Mouse (Mus musculus): ENCODE data around the gene Ttc17. TPM values are rescaled to one million over a fixed set of nuclear protein-coding genes. Genes with fewer than 3 reads are reported as not detected.

The Ttc17 gene
- 12.1 and 15.5 TPM in 2 replicates for polyA plus RNA-seq (2016; fragmentation: Nextera tagmentation; extraction: Ambion mirVana)

GRCm38 (mm10) chr2:94406083-94406957, at the start of gene Ttc17:
Gene Ttc17 (minus strand): TSS chr2:94406689.
- WGBS, result under 1% methylated on average over 77 of the region's 77 CpGs
- peak; percentile 94 for DNase-seq (ENCODE audit: low spot score)
- peaks cover 19% of the 10 kb centered on the region for H3K36me3 ChIP-seq
- H3K4me1 ChIP-seq, result peaks cover 30% of the 10 kb centered on the region
- H3K4me3 ChIP-seq, result peak within 1 kb of the TSS; percentile 98
- H3K27ac ChIP-seq (replicated peaks), result peak within 1 kb of the TSS; percentile 97
- no peaks in the 10 kb centered on the region for H3K9me3 ChIP-seq (replicated peaks)
- H3K27me3 ChIP-seq (ENCODE audit: low read depth, poor library complexity, severe bottlenecking), result no peaks in the 10 kb centered on the region

- no peaks in the 10 kb centered on the region for H3K9me3 ChIP-seq (replicated peaks)
- H3K27me3 ChIP-seq (ENCODE audit: low read depth, poor library complexity, severe bottlenecking), result no peaks in the 10 kb centered on the region
- no peaks in the 10 kb centered on the region for H3K4me1 ChIP-seq
- DNase-seq (ENCODE audit: low spot score), result no peak
- H3K36me3 ChIP-seq, result no peaks in the 10 kb centered on the region
- H3K4me3 ChIP-seq, result no peak overlapping the region
- WGBS, result 91% methylated on average over 8 of the region's 8 CpGs
- H3K27ac ChIP-seq (replicated peaks), result no peak overlapping the region
Measured at GRCm38 (mm10) chr2:94449643-94450042, 43.2 kb upstream of the Ttc17 start.

GRCm38 (mm10) chr2:94436952-94437351, 30.5 kb upstream of the Ttc17 start:
- Histone ChIP-seq H3K27me3 (ENCODE audit: low read depth, poor library complexity, severe bottlenecking) (no peaks in the 10 kb centered on the region), H3K4me3 (peak overlapping the region; percentile 92), H3K27ac (replicated peaks) (peak overlapping the region; percentile 90), H3K36me3 (0 out of 2 replicates have a peak, but pooled peaks cover 3% of the 10 kb centered on the region), H3K4me1 (peaks cover 21% of the 10 kb centered on the region), H3K9me3 (replicated peaks) (no peaks in the 10 kb centered on the region)
- WGBS, result 3% methylated on average over 10 of the region's 10 CpGs
- no peak for DNase-seq (ENCODE audit: low spot score)

GRCm38 (mm10) chr2:94435481-94435880, 29.0 kb upstream of the Ttc17 start:
- Histone ChIP-seq H3K4me1 (peaks cover 21% of the 10 kb centered on the region), H3K27ac (replicated peaks) (no peak overlapping the region), H3K4me3 (0 out of 2 replicates have a peak overlapping the region, but pooled peaks have one; percentile 92), H3K36me3 (0 out of 2 replicates have a peak, but pooled peaks cover 7% of the 10 kb centered on the region), H3K9me3 (replicated peaks) (no peaks in the 10 kb centered on the region), H3K27me3 (ENCODE audit: low read depth, poor library complexity, severe bottlenecking) (no peaks in the 10 kb centered on the region)
- DNase-seq (ENCODE audit: low spot score), result no peak
- 89% methylated on average over 7 of the region's 7 CpGs for WGBS

GRCm38 (mm10) chr2:94434833-94435232, 28.3 kb upstream of the Ttc17 start:
- no peak overlapping the region for H3K4me3 ChIP-seq
- no peak overlapping the region for H3K27ac ChIP-seq (replicated peaks)
- H3K9me3 ChIP-seq (replicated peaks), result no peaks in the 10 kb centered on the region
- H3K36me3 ChIP-seq, result 0 out of 2 replicates have a peak, but pooled peaks cover 7% of the 10 kb centered on the region
- DNase-seq (ENCODE audit: low spot score), result no peak
- no peaks in the 10 kb centered on the region for H3K27me3 ChIP-seq (ENCODE audit: low read depth, poor library complexity, severe bottlenecking)
- WGBS, result 57% methylated on average over 1 of the region's 1 CpGs
- peaks cover 21% of the 10 kb centered on the region for H3K4me1 ChIP-seq

GRCm38 (mm10) chr2:94432214-94432613, 25.7 kb upstream of the Ttc17 start:
- DNase-seq (ENCODE audit: low spot score), result no peak
- Histone ChIP-seq H3K27me3 (ENCODE audit: low read depth, poor library complexity, severe bottlenecking) (no peaks in the 10 kb centered on the region), H3K27ac (replicated peaks) (no peak overlapping the region), H3K4me3 (no peak overlapping the region), H3K9me3 (replicated peaks) (no peaks in the 10 kb centered on the region), H3K4me1 (peaks cover 21% of the 10 kb centered on the region), H3K36me3 (peaks cover 21% of the 10 kb centered on the region)
- WGBS, result 76% methylated on average over 2 of the region's 2 CpGs

- Histone ChIP-seq H3K36me3 (peaks cover 58% of the 10 kb centered on the region), H3K4me3 (no peak overlapping the region), H3K9me3 (replicated peaks) (no peaks in the 10 kb centered on the region), H3K4me1 (no peaks in the 10 kb centered on the region), H3K27me3 (ENCODE audit: low read depth, poor library complexity, severe bottlenecking) (no peaks in the 10 kb centered on the region), H3K27ac (replicated peaks) (no peak overlapping the region)
- 98% methylated on average over 1 of the region's 1 CpGs for WGBS
- DNase-seq (ENCODE audit: low spot score), result no peak
Measured at GRCm38 (mm10) chr2:94428456-94428855, 22.0 kb upstream of the Ttc17 start.

- H3K9me3 ChIP-seq (replicated peaks), result no peaks in the 10 kb centered on the region
- H3K4me3 ChIP-seq, result peak overlapping the region; percentile 98
- H3K4me1 ChIP-seq, result peaks cover 30% of the 10 kb centered on the region
- no peaks in the 10 kb centered on the region for H3K27me3 ChIP-seq (ENCODE audit: low read depth, poor library complexity, severe bottlenecking)
- peaks cover 27% of the 10 kb centered on the region for H3K36me3 ChIP-seq
- peak overlapping the region; percentile 97; the same call in 1 of the 2 replicates for H3K27ac ChIP-seq (replicated peaks)
- DNase-seq (ENCODE audit: low spot score), result no peak
- 40% methylated on average over 3 of the region's 3 CpGs for WGBS
Measured at GRCm38 (mm10) chr2:94407441-94407840, 952 bp upstream of the Ttc17 start.

- H3K27ac ChIP-seq (replicated peaks), result peak overlapping the region; percentile 97
- no peak for DNase-seq (ENCODE audit: low spot score)
- peaks cover 25% of the 10 kb centered on the region for H3K36me3 ChIP-seq
- peak overlapping the region; percentile 98 for H3K4me3 ChIP-seq
- H3K27me3 ChIP-seq (ENCODE audit: low read depth, poor library complexity, severe bottlenecking), result no peaks in the 10 kb centered on the region
- WGBS, result 4% methylated on average over 13 of the region's 13 CpGs
- peaks cover 30% of the 10 kb centered on the region for H3K4me1 ChIP-seq
- H3K9me3 ChIP-seq (replicated peaks), result no peaks in the 10 kb centered on the region
Measured at GRCm38 (mm10) chr2:94407021-94407420, 532 bp upstream of the Ttc17 start.

- DNase-seq (ENCODE audit: low spot score), result no peak
- WGBS, result 17% methylated on average over 21 of the region's 21 CpGs
Measured at GRCm38 (mm10) chr2:94405397-94406082, 949 bp downstream of the Ttc17 start.

GRCm38 (mm10) chr2:94404512-94405240, 1.8 kb downstream of the Ttc17 start:
- no peak for DNase-seq (ENCODE audit: low spot score)
- WGBS, result 85% methylated on average over 10 of the region's 10 CpGs
- Histone ChIP-seq H3K4me3 (peak overlapping the region; percentile 98), H3K36me3 (0 out of 2 replicates have a peak, but pooled peaks cover 5% of the 10 kb centered on the region), H3K27me3 (ENCODE audit: low read depth, poor library complexity, severe bottlenecking) (no peaks in the 10 kb centered on the region), H3K9me3 (replicated peaks) (no peaks in the 10 kb centered on the region), H3K27ac (replicated peaks) (no peak overlapping the region), H3K4me1 (peaks cover 30% of the 10 kb centered on the region)

More at GRCm38 (mm10) chr2:94405397-94406082, 949 bp downstream of the Ttc17 start:
- H3K27ac ChIP-seq (replicated peaks), result peak overlapping the region; percentile 97
- peaks cover 11% of the 10 kb centered on the region for H3K36me3 ChIP-seq
- no peaks in the 10 kb centered on the region for H3K9me3 ChIP-seq (replicated peaks)
- H3K4me3 ChIP-seq, result peak overlapping the region; percentile 98
- H3K4me1 ChIP-seq, result peaks cover 30% of the 10 kb centered on the region
- H3K27me3 ChIP-seq (ENCODE audit: low read depth, poor library complexity, severe bottlenecking), result no peaks in the 10 kb centered on the region

- DNase-seq (ENCODE audit: low spot score), result no peak
- H3K36me3 ChIP-seq, result 0 out of 2 replicates have a peak, but pooled peaks cover 3% of the 10 kb centered on the region
- H3K27ac ChIP-seq (replicated peaks), result no peak overlapping the region
- H3K9me3 ChIP-seq (replicated peaks), result no peaks in the 10 kb centered on the region
- no peaks in the 10 kb centered on the region for H3K27me3 ChIP-seq (ENCODE audit: low read depth, poor library complexity, severe bottlenecking)
- peaks cover 31% of the 10 kb centered on the region for H3K4me1 ChIP-seq
- no peak overlapping the region for H3K4me3 ChIP-seq
- 97% methylated on average over 1 of the region's 1 CpGs for WGBS
Measured at GRCm38 (mm10) chr2:94402561-94402960, 3.9 kb downstream of the Ttc17 start.

Data from midbrain, embryonic 10.5 days (tissue).